Mouse (Mus musculus): Measurements from ENCODE around the gene Clip2. TPM values are rescaled to one million over a fixed set of nuclear protein-coding genes. Genes with fewer than 3 reads are reported as not detected.
A peak's percentile ranks its signal among the peaks of the same experiment; 100 is the strongest.
"Not testable (repeated sequence)": the region's sequence is repeated elsewhere in the genome, so short reads cannot be mapped to it uniquely, and the experiment has no call there.

The Clip2 gene
- polyA plus RNA-seq, 1 experiment: 5.6 TPM

- Histone ChIP-seq H3K27me3 (ENCODE audit: control insufficient read depth, insufficient read depth, low read length, poor library complexity, severe bottlenecking) (no peaks in the 10 kb centered on the region), H3K9me3 (replicated peaks; ENCODE audit: control insufficient read depth, insufficient read depth, low read length, poor library complexity, severe bottlenecking) (no peaks in the 10 kb centered on the region), H3K4me3 (ENCODE audit: low read depth, low read length) (no peak overlapping the region), H3K27ac (ENCODE audit: insufficient read depth, low read length) (no peak overlapping the region), H3K9ac (ENCODE audit: low read depth, poor library complexity, severe bottlenecking) (no peak overlapping the region), H3K4me1 (ENCODE audit: control insufficient read depth, insufficient read depth, low read length) (no peaks in the 10 kb centered on the region), H3K36me3 (ENCODE audit: control insufficient read depth, insufficient read depth, low read length, poor library complexity, severe bottlenecking) (no peaks in the 10 kb centered on the region)
- TF ChIP-seq EP300 (IDR thresholded peaks at IDR 0.05; ENCODE audit: insufficient read depth, low read depth, low read length): no peak
- no peak for TF ChIP-seq CTCF (IDR thresholded peaks at IDR 0.05; ENCODE audit: low read depth, low read length)
- TF ChIP-seq POLR2A (IDR thresholded peaks at IDR 0.05; ENCODE audit: insufficient read depth, low read length): no peak
These were observed 68.9 kb downstream of the Clip2 start for GRCm38 (mm10) chr5:134483291-134483690.

GRCm38 (mm10) chr5:134482331-134482730, 69.9 kb downstream of the Clip2 start:
- no peak overlapping the region for H3K9ac ChIP-seq (ENCODE audit: low read depth, poor library complexity, severe bottlenecking)
- H3K27me3 ChIP-seq (ENCODE audit: control insufficient read depth, insufficient read depth, low read length, poor library complexity, severe bottlenecking): no peaks in the 10 kb centered on the region
- no peaks in the 10 kb centered on the region for H3K4me1 ChIP-seq (ENCODE audit: control insufficient read depth, insufficient read depth, low read length)
- H3K27ac ChIP-seq (ENCODE audit: insufficient read depth, low read length): no peak overlapping the region
- no peaks in the 10 kb centered on the region for H3K9me3 ChIP-seq (replicated peaks; ENCODE audit: control insufficient read depth, insufficient read depth, low read length, poor library complexity, severe bottlenecking)
- no peaks in the 10 kb centered on the region for H3K36me3 ChIP-seq (ENCODE audit: control insufficient read depth, insufficient read depth, low read length, poor library complexity, severe bottlenecking)
- TF ChIP-seq CTCF (IDR thresholded peaks at IDR 0.05; ENCODE audit: low read depth, low read length) (no peak), POLR2A (IDR thresholded peaks at IDR 0.05; ENCODE audit: insufficient read depth, low read length) (no peak), EP300 (IDR thresholded peaks at IDR 0.05; ENCODE audit: insufficient read depth, low read depth, low read length) (no peak)
- H3K4me3 ChIP-seq (ENCODE audit: low read depth, low read length): no peak overlapping the region

GRCm38 (mm10) chr5:134478886-134479285, 73.3 kb downstream of the Clip2 start:
- H3K4me3 ChIP-seq (ENCODE audit: low read depth, low read length); H3K27me3 ChIP-seq (ENCODE audit: control insufficient read depth, insufficient read depth, low read length, poor library complexity, severe bottlenecking); H3K36me3 ChIP-seq (ENCODE audit: control insufficient read depth, insufficient read depth, low read length, poor library complexity, severe bottlenecking); H3K4me1 ChIP-seq (ENCODE audit: control insufficient read depth, insufficient read depth, low read length); H3K27ac ChIP-seq (ENCODE audit: insufficient read depth, low read length); H3K9ac ChIP-seq (ENCODE audit: low read depth, poor library complexity, severe bottlenecking): not testable (repeated sequence)
- H3K9me3 ChIP-seq (replicated peaks; ENCODE audit: control insufficient read depth, insufficient read depth, low read length, poor library complexity, severe bottlenecking): peaks cover 22% of the 10 kb centered on the region

GRCm38 (mm10) chr5:134475686-134476085, 76.5 kb downstream of the Clip2 start:
- H3K4me3 ChIP-seq (ENCODE audit: low read depth, low read length); H3K36me3 ChIP-seq (ENCODE audit: control insufficient read depth, insufficient read depth, low read length, poor library complexity, severe bottlenecking); H3K9ac ChIP-seq (ENCODE audit: low read depth, poor library complexity, severe bottlenecking); H3K4me1 ChIP-seq (ENCODE audit: control insufficient read depth, insufficient read depth, low read length); H3K27ac ChIP-seq (ENCODE audit: insufficient read depth, low read length); H3K27me3 ChIP-seq (ENCODE audit: control insufficient read depth, insufficient read depth, low read length, poor library complexity, severe bottlenecking): not testable (repeated sequence)
- peaks cover 22% of the 10 kb centered on the region for H3K9me3 ChIP-seq (replicated peaks; ENCODE audit: control insufficient read depth, insufficient read depth, low read length, poor library complexity, severe bottlenecking)

GRCm38 (mm10) chr5:134475006-134475605, 77.1 kb downstream of the Clip2 start:
- Histone ChIP-seq H3K9me3 (replicated peaks; ENCODE audit: control insufficient read depth, insufficient read depth, low read length, poor library complexity, severe bottlenecking) (peaks cover 22% of the 10 kb centered on the region), H3K36me3 (ENCODE audit: control insufficient read depth, insufficient read depth, low read length, poor library complexity, severe bottlenecking) (no peaks in the 10 kb centered on the region), H3K27me3 (ENCODE audit: control insufficient read depth, insufficient read depth, low read length, poor library complexity, severe bottlenecking) (no peaks in the 10 kb centered on the region), H3K4me3 (ENCODE audit: low read depth, low read length) (no peak overlapping the region), H3K9ac (ENCODE audit: low read depth, poor library complexity, severe bottlenecking) (no peak overlapping the region), H3K4me1 (ENCODE audit: control insufficient read depth, insufficient read depth, low read length) (no peaks in the 10 kb centered on the region), H3K27ac (ENCODE audit: insufficient read depth, low read length) (no peak overlapping the region)
- TF ChIP-seq CTCF (IDR thresholded peaks at IDR 0.05; ENCODE audit: low read depth, low read length) (peak; percentile 25), POLR2A (IDR thresholded peaks at IDR 0.05; ENCODE audit: insufficient read depth, low read length) (no peak), EP300 (IDR thresholded peaks at IDR 0.05; ENCODE audit: insufficient read depth, low read depth, low read length) (no peak)

GRCm38 (mm10) chr5:134473902-134474301, 78.3 kb downstream of the Clip2 start:
- no peaks in the 10 kb centered on the region for H3K4me1 ChIP-seq (ENCODE audit: control insufficient read depth, insufficient read depth, low read length)
- peaks cover 22% of the 10 kb centered on the region for H3K9me3 ChIP-seq (replicated peaks; ENCODE audit: control insufficient read depth, insufficient read depth, low read length, poor library complexity, severe bottlenecking)
- H3K9ac ChIP-seq (ENCODE audit: low read depth, poor library complexity, severe bottlenecking): no peak overlapping the region
- TF ChIP-seq CTCF (IDR thresholded peaks at IDR 0.05; ENCODE audit: low read depth, low read length) (peak; percentile 59), EP300 (IDR thresholded peaks at IDR 0.05; ENCODE audit: insufficient read depth, low read depth, low read length) (no peak), POLR2A (IDR thresholded peaks at IDR 0.05; ENCODE audit: insufficient read depth, low read length) (no peak)
- H3K36me3 ChIP-seq (ENCODE audit: control insufficient read depth, insufficient read depth, low read length, poor library complexity, severe bottlenecking): no peaks in the 10 kb centered on the region
- H3K27me3 ChIP-seq (ENCODE audit: control insufficient read depth, insufficient read depth, low read length, poor library complexity, severe bottlenecking): no peaks in the 10 kb centered on the region
- no peak overlapping the region for H3K27ac ChIP-seq (ENCODE audit: insufficient read depth, low read length)
- H3K4me3 ChIP-seq (ENCODE audit: low read depth, low read length): no peak overlapping the region

All from ES-Bruce4 (cell line).